Mouse (Mus musculus) heart, embryonic 13.5 days (tissue): Measurements from ENCODE around the gene Pacsin2. TPM values are rescaled to one million over a fixed set of nuclear protein-coding genes. Genes with fewer than 3 reads are reported as not detected.

ENCODE experiments used
- ATAC-seq: fragments of 200-750 bp; cut with Nextera tagmentation; 2 replicates; pipeline ENCODE4 v1.8.0; 2017; ENCODE audit warnings: moderate TSS enrichment; ENCODE audit not compliant: insufficient number of reproducible peaks, low FRiP score, low TSS enrichment; ENCODE audit errors: extremely low read depth
- H3K27ac ChIP-seq: fragments of 300-500 bp; sonication (generic); replicated peaks from 2 replicates; pipeline ENCODE4 v1.5.1; 2015; ENCODE audit warnings: moderate library complexity, mild to moderate bottlenecking, inconsistent platforms
- H3K27me3 ChIP-seq: fragments of 300-500 bp; sonication (generic); replicated peaks from 2 replicates; pipeline ENCODE4 v1.6.1; 2015; ENCODE audit warnings: mild to moderate bottlenecking, inconsistent platforms
- H3K36me3 ChIP-seq: fragments of 300-500 bp; sonication (generic); 2 replicates; pipeline ENCODE4 v1.6.1; 2015; ENCODE audit warnings: mild to moderate bottlenecking, inconsistent platforms
- H3K4me1 ChIP-seq: fragments of 300-500 bp; sonication (generic); 2 replicates; pipeline ENCODE4 v1.6.1; 2015; ENCODE audit warnings: inconsistent platforms
- H3K4me2 ChIP-seq: fragments of 300-500 bp; sonication (generic); 2 replicates; pipeline ENCODE4 v1.6.1; 2015; ENCODE audit warnings: inconsistent platforms, mild to moderate bottlenecking, moderate library complexity
- H3K4me3 ChIP-seq: fragments of 300-500 bp; sonication (generic); 2 replicates; pipeline ENCODE4 v1.5.1; 2015; ENCODE audit warnings: moderate library complexity, mild to moderate bottlenecking, inconsistent platforms
- H3K9ac ChIP-seq: fragments of 300-500 bp; sonication (generic); 2 replicates; pipeline ENCODE4 v1.6.1; 2015; ENCODE audit warnings: inconsistent platforms, mild to moderate bottlenecking, moderate library complexity
- H3K9me3 ChIP-seq: fragments of 300-500 bp; sonication (generic); 2 replicates; pipeline ENCODE4 v1.6.1; 2016; ENCODE audit warnings: inconsistent platforms
- WGBS: fragments of 180-500 bp; shearing (Covaris S2); methylation state at CpG from one replicate; pipeline ENCODE4 v1.1.7; 2015; ENCODE audit warnings: mixed read lengths; 5-methylcytosine and 5-hydroxymethylcytosine counted together
- polyA plus RNA-seq: library from polyadenylated mRNA; unstranded; fragments of >200 nt; fragmentation: Nextera tagmentation; extraction: Ambion mirVana; gene quantifications from 2 replicates; pipeline ENCODE4 v1.2.1, GENCODE M21; 2015

Gene Pacsin2
- polyA plus RNA-seq, 1 experiment from 2014 or later, result 56.8 TPM

- Histone ChIP-seq H3K27me3 (no peaks in the 10 kb centered on the region), H3K9me3 (no peaks in the 10 kb centered on the region), H3K4me2 (peak overlapping the region; percentile 60), H3K9ac (peak overlapping the region; percentile 70), H3K36me3 (no peaks in the 10 kb centered on the region), H3K4me1 (peaks cover 90% of the 10 kb centered on the region), H3K27ac (peak overlapping the region; percentile 92), H3K4me3 (peak overlapping the region; percentile 31)
- WGBS, result 25% methylated on average over 15 of the region's 15 CpGs
- 0 out of 2 replicates have a peak, but pooled peaks have one; percentile 22 for ATAC-seq
These were observed 32.0 kb downstream of the Pacsin2 start for GRCm38 (mm10) chr15:83432231-83433031.

DNA sequence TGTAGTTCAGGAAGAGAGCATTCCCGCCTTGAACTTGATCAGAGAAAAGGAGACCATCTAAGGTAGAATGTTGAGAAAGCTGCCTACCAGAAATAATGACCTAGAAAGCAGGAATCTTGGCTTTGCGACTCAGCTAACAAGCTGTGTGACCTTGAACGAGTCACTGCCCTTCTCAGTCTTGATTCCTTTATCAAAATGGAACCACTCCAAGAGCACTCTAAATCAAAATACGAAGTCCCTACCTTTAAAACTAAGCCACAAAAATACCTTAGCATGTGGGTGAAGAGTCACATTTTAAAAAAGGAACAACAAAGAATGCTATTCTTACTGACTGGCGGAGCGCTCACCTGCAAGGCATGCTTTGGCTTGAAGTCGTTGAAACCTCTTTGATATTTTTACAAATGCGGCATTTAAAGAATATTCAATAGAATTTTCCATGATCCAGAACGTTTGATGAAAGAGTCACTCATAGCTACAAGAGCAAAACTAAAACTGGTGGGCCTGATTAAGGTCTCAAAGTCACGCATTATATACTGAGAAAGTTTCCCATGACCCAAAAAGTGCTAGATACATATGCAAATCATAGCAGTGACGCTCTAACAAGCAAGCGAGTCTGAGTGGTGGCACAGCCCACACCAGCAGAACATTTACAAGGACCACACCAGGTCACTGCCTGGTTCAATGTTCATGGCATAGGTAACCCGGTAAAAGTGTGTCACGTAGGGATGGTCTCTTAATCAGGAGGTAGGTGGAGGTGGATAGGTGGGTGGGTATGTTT lies 33.2 kb downstream of the Pacsin2 start:
- Histone ChIP-seq H3K9ac (no peak overlapping the region; the same call in 1 of the 2 replicates), H3K36me3 (no peaks in the 10 kb centered on the region), H3K4me2 (peak overlapping the region; percentile 60; the same call in 1 of the 2 replicates), H3K4me1 (peaks cover 98% of the 10 kb centered on the region), H3K4me3 (no peak overlapping the region), H3K9me3 (no peaks in the 10 kb centered on the region), H3K27ac (peak overlapping the region; percentile 32), H3K27me3 (no peaks in the 10 kb centered on the region)
- 76% methylated on average over 14 of the region's 14 CpGs for WGBS
- no peak for ATAC-seq

DNA sequence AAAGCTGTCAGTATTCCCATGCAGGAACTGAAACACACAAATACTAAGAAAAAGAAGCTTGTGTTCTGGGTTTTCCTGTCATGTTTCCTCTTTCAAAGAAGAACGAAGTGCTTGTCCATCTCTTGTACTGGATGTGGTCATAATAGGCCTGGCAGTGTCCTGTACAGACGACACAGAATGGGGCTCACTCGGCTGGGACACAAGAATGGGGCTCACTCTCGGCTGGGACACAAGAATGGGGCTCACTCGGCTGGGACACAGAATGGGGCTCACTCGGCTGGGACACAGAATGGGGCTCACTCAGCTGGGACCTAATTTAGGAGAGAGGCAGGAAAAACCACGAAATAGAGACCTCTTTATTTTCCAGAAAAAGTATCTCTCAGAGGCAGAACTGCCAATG lies 34.0 kb downstream of the Pacsin2 start:
- peaks cover 98% of the 10 kb centered on the region for H3K4me1 ChIP-seq
- H3K27me3 ChIP-seq, result no peaks in the 10 kb centered on the region
- H3K27ac ChIP-seq, result 0 out of 2 replicates have a peak overlapping the region, but pooled peaks have one; percentile 4
- no peak overlapping the region for H3K4me2 ChIP-seq
- ATAC-seq, result no peak
- H3K36me3 ChIP-seq, result no peaks in the 10 kb centered on the region
- 78% methylated on average over 7 of the region's 7 CpGs for WGBS
- no peaks in the 10 kb centered on the region for H3K9me3 ChIP-seq
- H3K9ac ChIP-seq, result no peak overlapping the region
- H3K4me3 ChIP-seq, result no peak overlapping the region

GRCm38 (mm10) chr15:83428586-83428985 lies 35.8 kb downstream of the Pacsin2 start:
- no peak overlapping the region for H3K4me2 ChIP-seq
- no peaks in the 10 kb centered on the region for H3K27me3 ChIP-seq
- H3K4me3 ChIP-seq, result no peak overlapping the region
- 89% methylated on average over 1 of the region's 1 CpGs for WGBS
- H3K9ac ChIP-seq, result no peak overlapping the region
- no peak for ATAC-seq
- no peaks in the 10 kb centered on the region for H3K36me3 ChIP-seq
- peaks cover 98% of the 10 kb centered on the region for H3K4me1 ChIP-seq
- H3K27ac ChIP-seq, result no peak overlapping the region
- H3K9me3 ChIP-seq, result no peaks in the 10 kb centered on the region

- 79% methylated on average over 9 of the region's 9 CpGs for WGBS
These were observed 36.9 kb downstream of the Pacsin2 start for GRCm38 (mm10) chr15:83427294-83428163.

GRCm38 (mm10) chr15:83425794-83426193 lies 38.6 kb downstream of the Pacsin2 start:
- 22% methylated on average over 5 of the region's 5 CpGs for WGBS
- peak overlapping the region; percentile 61 for H3K9ac ChIP-seq
- no peak overlapping the region for H3K4me2 ChIP-seq

More at GRCm38 (mm10) chr15:83427294-83428163, 36.9 kb downstream of the Pacsin2 start:
- Histone ChIP-seq H3K9ac (no peak overlapping the region), H3K4me1 (peaks cover 98% of the 10 kb centered on the region), H3K36me3 (no peaks in the 10 kb centered on the region), H3K9me3 (no peaks in the 10 kb centered on the region), H3K4me3 (no peak overlapping the region), H3K27ac (no peak overlapping the region), H3K4me2 (no peak overlapping the region), H3K27me3 (no peaks in the 10 kb centered on the region)
- no peak for ATAC-seq

GRCm38 (mm10) chr15:83425277-83425676 lies 39.1 kb downstream of the Pacsin2 start:
- 47% methylated on average over 4 of the region's 4 CpGs for WGBS
- Histone ChIP-seq H3K4me3 (no peak overlapping the region), H3K9ac (peak overlapping the region; percentile 61), H3K36me3 (no peaks in the 10 kb centered on the region), H3K4me2 (no peak overlapping the region), H3K27me3 (no peaks in the 10 kb centered on the region), H3K4me1 (peaks cover 83% of the 10 kb centered on the region), H3K9me3 (no peaks in the 10 kb centered on the region), H3K27ac (peak overlapping the region; percentile 71)
- no peak for ATAC-seq

More at GRCm38 (mm10) chr15:83425794-83426193, 38.6 kb downstream of the Pacsin2 start:
- Histone ChIP-seq H3K9me3 (no peaks in the 10 kb centered on the region), H3K36me3 (no peaks in the 10 kb centered on the region), H3K27ac (peak overlapping the region; percentile 71), H3K27me3 (no peaks in the 10 kb centered on the region), H3K4me3 (no peak overlapping the region), H3K4me1 (peaks cover 87% of the 10 kb centered on the region)
- ATAC-seq, result no peak

DNA sequence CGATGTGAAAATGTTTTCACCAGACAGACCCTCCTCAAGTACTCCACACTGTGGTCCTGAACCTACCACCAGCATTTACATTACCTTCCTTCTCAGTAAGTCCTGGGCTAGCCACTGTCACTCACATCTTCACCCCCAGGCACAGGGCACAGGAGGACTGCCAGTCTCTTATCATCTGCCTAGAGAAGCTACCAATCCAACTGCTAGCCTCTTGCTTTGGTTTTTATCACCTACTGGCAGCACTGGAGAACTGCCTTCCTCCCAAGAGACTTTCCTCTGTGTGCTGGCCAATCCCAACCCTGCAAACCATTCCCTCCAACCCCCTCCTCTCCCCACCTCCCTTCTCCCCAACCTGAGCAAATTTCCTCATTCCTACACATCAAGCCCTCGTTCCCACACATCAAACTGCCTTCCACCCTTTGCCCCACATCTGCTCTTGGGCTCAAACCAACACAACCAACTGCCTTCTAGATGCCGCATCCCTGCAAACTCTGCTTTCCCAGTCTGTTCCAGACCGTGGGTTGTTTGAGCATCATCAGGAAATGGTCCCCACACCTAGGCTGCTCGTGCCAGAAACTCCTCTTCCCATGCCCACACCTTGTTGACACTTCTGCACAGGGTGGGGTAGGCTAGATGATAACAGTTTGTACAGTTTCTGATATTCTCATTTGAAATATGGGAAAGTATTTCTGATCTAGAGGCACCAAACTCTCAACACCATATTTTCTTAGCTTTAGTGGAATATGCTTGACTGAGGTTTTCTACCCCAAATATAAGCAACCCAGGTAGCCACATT lies 40.6 kb downstream of the Pacsin2 start:
- Histone ChIP-seq H3K9ac (0 out of 2 replicates have a peak overlapping the region, but pooled peaks have one; percentile 41), H3K4me1 (peaks cover 80% of the 10 kb centered on the region), H3K36me3 (no peaks in the 10 kb centered on the region), H3K27ac (peak overlapping the region; percentile 14; the same call in 1 of the 2 replicates), H3K4me2 (no peak overlapping the region), H3K9me3 (no peaks in the 10 kb centered on the region), H3K27me3 (no peaks in the 10 kb centered on the region), H3K4me3 (no peak overlapping the region)
- no peak for ATAC-seq
- WGBS, result 59% methylated on average over 5 of the region's 5 CpGs

DNA sequence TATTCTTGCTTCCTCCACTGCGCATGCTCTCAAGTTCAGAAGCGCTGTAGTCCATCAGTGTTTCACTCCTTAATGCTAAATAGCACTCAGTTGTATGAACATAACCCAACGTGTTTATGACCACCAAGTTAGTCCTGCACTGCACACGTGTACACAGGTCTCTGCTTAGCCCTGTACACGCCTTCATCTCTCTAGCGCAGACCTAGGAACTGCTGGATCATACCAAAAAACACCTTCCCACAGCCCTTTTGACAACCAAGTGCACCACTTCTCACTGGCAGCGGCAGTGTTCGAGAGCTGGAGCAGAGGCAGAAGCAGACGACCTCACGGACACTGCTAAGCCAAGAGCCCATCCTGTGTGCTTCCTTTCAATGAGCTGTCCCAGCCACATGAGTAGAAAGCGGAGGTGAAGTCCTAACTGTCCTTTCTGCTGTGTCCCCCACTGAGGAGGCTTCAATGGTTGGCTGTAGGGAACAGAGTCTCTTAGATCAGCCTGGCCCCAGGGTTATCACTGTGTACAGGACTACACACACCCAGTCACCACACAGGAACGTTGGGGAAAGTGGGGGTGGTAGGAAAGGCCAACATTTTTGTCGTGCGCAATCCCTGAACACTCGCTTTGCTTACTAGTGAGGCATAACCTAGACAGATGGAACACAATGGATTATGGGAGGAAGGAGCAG lies 42.0 kb downstream of the Pacsin2 start:
- ATAC-seq, result no peak
- Histone ChIP-seq H3K4me2 (peak overlapping the region; percentile 20; the same call in 1 of the 2 replicates), H3K4me3 (no peak overlapping the region), H3K36me3 (no peaks in the 10 kb centered on the region), H3K4me1 (peaks cover 81% of the 10 kb centered on the region), H3K27ac (peak overlapping the region; percentile 37), H3K9me3 (no peaks in the 10 kb centered on the region), H3K9ac (peak overlapping the region; percentile 42; the same call in 1 of the 2 replicates), H3K27me3 (no peaks in the 10 kb centered on the region)
- 64% methylated on average over 15 of the region's 15 CpGs for WGBS

DNA sequence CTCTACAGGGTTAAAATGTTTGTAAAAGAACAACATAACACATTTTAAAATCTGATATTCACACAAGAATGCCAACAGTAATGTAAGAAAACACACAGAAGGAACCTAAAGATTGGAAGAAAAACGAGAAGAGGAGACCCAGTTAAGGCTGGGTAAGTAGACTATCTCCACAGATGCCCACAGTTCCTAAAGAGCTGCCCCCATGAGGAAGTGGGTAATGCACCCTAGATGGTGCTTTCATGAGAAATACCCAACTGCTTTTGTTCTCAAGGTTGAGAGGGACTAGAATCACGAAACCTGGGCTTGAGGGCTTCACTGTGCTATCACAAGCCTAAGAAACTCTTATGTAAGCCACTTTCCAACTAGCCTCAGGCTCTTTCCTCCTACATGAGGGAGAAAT lies 44.8 kb downstream of the Pacsin2 start:
- Histone ChIP-seq H3K27ac (no peak overlapping the region; the same call in 1 of the 2 replicates), H3K4me2 (no peak overlapping the region), H3K4me1 (peaks cover 68% of the 10 kb centered on the region), H3K9ac (no peak overlapping the region), H3K27me3 (no peaks in the 10 kb centered on the region), H3K4me3 (no peak overlapping the region), H3K36me3 (no peaks in the 10 kb centered on the region), H3K9me3 (no peaks in the 10 kb centered on the region)
- no peak for ATAC-seq
- 61% methylated on average over 2 of the region's 2 CpGs for WGBS
